Comparison of ENCODE assay signal across 9 mouse cellular contexts in the genomic region with DNA sequence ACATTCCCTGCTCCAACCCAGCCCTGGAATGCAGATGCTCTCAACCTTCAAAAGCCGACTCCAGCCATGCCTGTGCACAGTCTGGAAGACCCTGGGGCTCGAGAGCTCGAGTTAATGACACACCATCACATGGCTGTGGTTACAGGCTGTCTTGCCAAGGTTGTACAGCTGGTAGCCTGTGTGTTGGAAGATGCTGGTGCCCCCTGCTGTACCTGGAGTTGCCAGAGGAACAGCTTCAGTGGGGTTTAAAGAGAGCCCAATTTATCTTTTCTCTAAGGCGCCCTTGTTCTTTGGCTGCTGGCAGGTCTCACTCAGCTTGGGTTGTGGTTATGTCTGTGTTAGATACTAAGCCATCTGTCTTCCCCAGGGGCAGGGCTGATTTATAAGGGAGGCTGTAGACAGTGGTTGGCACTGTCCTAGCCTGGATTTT.
DNase-seq lines count a peak whose midpoint lies in the region; ATAC-seq and TF ChIP-seq lines count a peak whose summit lies in the region.
"Had no signal": no experiment of that assay in that cellular context is flagged by ENCODE, and none has a peak within 500 bp of the region (broad histone marks: within the 10 kb centered on the region; RNA-seq: fewer than 3 reads in every experiment).

No protein-coding gene starts in this region.

- ATAC-seq in embryonic facial prominence, embryonic 11.5 days (replicated peaks; ENCODE audit: insufficient number of reproducible peaks, low FRiP score, low TSS enrichment, low read depth) = 0 out of 2 replicates have a peak, but pooled peaks have one; percentile 56
- peak; percentile 94 for ATAC-seq in hindbrain, embryonic 14.5 days (ENCODE audit: low FRiP score)
- ATAC-seq in midbrain, embryonic 11.5 days (ENCODE audit: low FRiP score) = 0 out of 2 replicates have a peak, but pooled peaks have one; percentile 44
- ATAC-seq in erythroblast, adult 5-6 weeks (replicated peaks; ENCODE audit: low FRiP score, poor library complexity, severe bottlenecking) = no peak

- TF ChIP-seq CTCF in thymus, adult 2 months (IDR thresholded peaks at IDR 0.05; ENCODE audit: borderline replicate concordance, control insufficient read depth, extremely low read depth, insufficient read depth, low read length, poor library complexity) = no peak

- H3K4me3 ChIP-seq in embryonic facial prominence, embryonic 11.5 days (ENCODE audit: low read depth, low read length) = no peak overlapping the region
- H3K4me3 ChIP-seq in embryonic facial prominence, embryonic 10.5 days = no peak overlapping the region
- no peak overlapping the region for H3K4me3 ChIP-seq in hindbrain, embryonic 14.5 days (replicated peaks; ENCODE audit: low read length)
- H3K4me3 ChIP-seq in midbrain, embryonic 11.5 days (ENCODE audit: low read depth, low read length) = no peak overlapping the region
- no peak overlapping the region for H3K4me3 ChIP-seq in thymus, adult 2 months (ENCODE audit: control insufficient read depth, insufficient read depth, low read length)
- H3K4me3 ChIP-seq: heart, embryonic 15.5 days had no signal

- no peaks in the 10 kb centered on the region for H3K27me3 ChIP-seq in embryonic facial prominence, embryonic 11.5 days (ENCODE audit: control insufficient read depth, insufficient read depth, low read length)
- no peaks in the 10 kb centered on the region for H3K27me3 ChIP-seq in embryonic facial prominence, embryonic 10.5 days (replicated peaks; ENCODE audit: low read depth, poor library complexity, severe bottlenecking)
- H3K27me3 ChIP-seq in hindbrain, embryonic 14.5 days (ENCODE audit: control insufficient read depth, insufficient read depth, low read length) = no peaks in the 10 kb centered on the region
- no peaks in the 10 kb centered on the region for H3K27me3 ChIP-seq in midbrain, embryonic 11.5 days (ENCODE audit: control insufficient read depth, insufficient read depth, low read length)
- H3K27me3 ChIP-seq in thymus, adult 2 months (ENCODE audit: control insufficient read depth, insufficient read depth, low read length) = no peaks in the 10 kb centered on the region
- H3K27me3 ChIP-seq: heart, embryonic 15.5 days had no signal

- no peak overlapping the region for H3K9ac ChIP-seq in embryonic facial prominence, embryonic 11.5 days (replicated peaks; ENCODE audit: low read length)
- H3K9ac ChIP-seq in hindbrain, embryonic 14.5 days = no peak overlapping the region
- no peak overlapping the region for H3K9ac ChIP-seq in midbrain, embryonic 11.5 days (ENCODE audit: low read length)
- H3K9ac ChIP-seq: heart, embryonic 15.5 days had no signal

- no peak overlapping the region for H3K4me2 ChIP-seq in embryonic facial prominence, embryonic 11.5 days (ENCODE audit: low read depth, low read length)
- no peak overlapping the region for H3K4me2 ChIP-seq in hindbrain, embryonic 14.5 days (replicated peaks)
- no peak overlapping the region for H3K4me2 ChIP-seq in midbrain, embryonic 11.5 days
- H3K4me2 ChIP-seq: heart, embryonic 15.5 days had no signal

- no peaks in the 10 kb centered on the region for H3K36me3 ChIP-seq in embryonic facial prominence, embryonic 11.5 days (replicated peaks; ENCODE audit: control insufficient read depth, insufficient read depth, low read depth, low read length)
- no peaks in the 10 kb centered on the region for H3K36me3 ChIP-seq in embryonic facial prominence, embryonic 10.5 days (replicated peaks)
- no peaks in the 10 kb centered on the region for H3K36me3 ChIP-seq in hindbrain, embryonic 14.5 days (replicated peaks; ENCODE audit: control insufficient read depth, insufficient read depth)
- no peaks in the 10 kb centered on the region for H3K36me3 ChIP-seq in midbrain, embryonic 11.5 days (ENCODE audit: control insufficient read depth, insufficient read depth, low read length)
- no peaks in the 10 kb centered on the region for H3K36me3 ChIP-seq in thymus, adult 2 months (ENCODE audit: control insufficient read depth, insufficient read depth, low read length)
- H3K36me3 ChIP-seq: heart, embryonic 15.5 days had no signal

- no peaks in the 10 kb centered on the region for H3K4me1 ChIP-seq in embryonic facial prominence, embryonic 11.5 days (ENCODE audit: control insufficient read depth, insufficient read depth, low read length)
- H3K4me1 ChIP-seq in embryonic facial prominence, embryonic 10.5 days = no peaks in the 10 kb centered on the region
- peaks cover 12% of the 10 kb centered on the region for H3K4me1 ChIP-seq in hindbrain, embryonic 14.5 days (replicated peaks; ENCODE audit: control insufficient read depth, insufficient read depth, low read length)
- H3K4me1 ChIP-seq in midbrain, embryonic 11.5 days (ENCODE audit: control insufficient read depth, insufficient read depth, low read length) = 0 out of 2 replicates have a peak, but pooled peaks cover 2% of the 10 kb centered on the region
- peaks cover 12% of the 10 kb centered on the region for H3K4me1 ChIP-seq in thymus, adult 2 months (replicated peaks; ENCODE audit: control insufficient read depth, insufficient read depth, low read length)
- H3K4me1 ChIP-seq: heart, embryonic 15.5 days had no signal

- no peak overlapping the region for H3K27ac ChIP-seq in embryonic facial prominence, embryonic 11.5 days (replicated peaks; ENCODE audit: low read depth, low read length)
- H3K27ac ChIP-seq in embryonic facial prominence, embryonic 10.5 days (replicated peaks) = no peak overlapping the region
- 0 out of 2 replicates have a peak overlapping the region, but pooled peaks have one; percentile 8 for H3K27ac ChIP-seq in hindbrain, embryonic 14.5 days
- H3K27ac ChIP-seq in midbrain, embryonic 11.5 days (ENCODE audit: low read depth, low read length) = no peak overlapping the region
- no peak overlapping the region for H3K27ac ChIP-seq in thymus, adult 2 months (ENCODE audit: control insufficient read depth, insufficient read depth, low read length)
- H3K27ac ChIP-seq: heart, embryonic 15.5 days had no signal

- WGBS in embryonic facial prominence, embryonic 11.5 days = 45% methylated on average over 4 of the region's 4 CpGs
- 51% methylated on average over 4 of the region's 4 CpGs for WGBS in embryonic facial prominence, embryonic 10.5 days
- WGBS in hindbrain, embryonic 14.5 days = 32% methylated on average over 4 of the region's 4 CpGs
- WGBS in midbrain, embryonic 11.5 days = 66% methylated on average over 4 of the region's 4 CpGs
- 17% methylated on average over 4 of the region's 4 CpGs for WGBS in thymus, adult 2 months

- no peaks in the 10 kb centered on the region for H3K9me3 ChIP-seq in embryonic facial prominence, embryonic 11.5 days (replicated peaks; ENCODE audit: control insufficient read depth, low read length)
- H3K9me3 ChIP-seq in embryonic facial prominence, embryonic 10.5 days = no peaks in the 10 kb centered on the region
- no peaks in the 10 kb centered on the region for H3K9me3 ChIP-seq in hindbrain, embryonic 14.5 days (ENCODE audit: control insufficient read depth, low read length)
- no peaks in the 10 kb centered on the region for H3K9me3 ChIP-seq in midbrain, embryonic 11.5 days (ENCODE audit: control insufficient read depth, low read length)
- H3K9me3 ChIP-seq: heart, embryonic 15.5 days had no signal

- no peak for DNase-seq in embryonic facial prominence, embryonic 11.5 days (ENCODE audit: low spot score)
- DNase-seq in embryonic facial prominence, embryonic 10.5 days (ENCODE audit: low spot score) = no peak
- peak; percentile 86 to 92 for DNase-seq in cerebellum, postnatal 10 days
- peak; percentile 65 for DNase-seq in hindbrain, embryonic 14.5 days (ENCODE audit: low spot score)
- no peak for DNase-seq in midbrain, embryonic 11.5 days (ENCODE audit: low spot score, missing footprints)
- DNase-seq in thymus, adult 2 months = peak; percentile 43
- DNase-seq in lung, adult 18-20 months = no peak

- no peak for TF ChIP-seq POLR2A in thymus, adult 2 months (IDR thresholded peaks at IDR 0.05; ENCODE audit: control insufficient read depth, extremely low read depth, insufficient read depth, low read length, poor library complexity)

Comparison
In these comparisons a context has a peak if more than half of its experiments do, and no peak if none do; other contexts are left out.
1. DNase-seq: peak in cerebellum, postnatal 10 days (2 of 2), hindbrain, embryonic 14.5 days (single experiment) and thymus, adult 2 months (single experiment); none in embryonic facial prominence, embryonic 11.5 days (single experiment), embryonic facial prominence, embryonic 10.5 days (single experiment), midbrain, embryonic 11.5 days (single experiment) and lung, adult 18-20 months (0 of 2).